Mouse (Mus musculus): ENCODE data around the gene Cops3. TPM values are rescaled to one million over a fixed set of nuclear protein-coding genes. Genes with fewer than 3 reads are reported as not detected.

The Cops3 gene
- 96.1 TPM for polyA plus RNA-seq (2017; shearing (Covaris generic))

GRCm38 (mm10) chr11:59839459-59840126 is at the start of gene Cops3:
Gene Cops3 (minus strand): TSS chr11:59839838.

GRCm38 (mm10) chr11:59839008-59839458 is 605 bp downstream of the Cops3 start, which contains the start of gene Nt5m:
Gene Nt5m (plus strand): TSS chr11:59839447.

GRCm38 (mm10) chr11:59809670-59810474 is 29.8 kb downstream of the Cops3 start, which contains the start of gene Flcn:
Gene Flcn (minus strand): TSS chr11:59810016.

GRCm38 (mm10) chr11:59787199-59787781 is 52.3 kb downstream of the Cops3 start, which contains the start of gene Pld6:
Gene Pld6 (minus strand): TSS chr11:59787645.

Other genes starting within 250 kb of the Cops3 start
- gene Olfr223, start 246.5 kb downstream of the Cops3 start, polyA plus RNA-seq (2017; shearing (Covaris generic)), result not detected
- 81.2 TPM for gene Mprip, start 178.5 kb downstream of the Cops3 start, polyA plus RNA-seq (2017; shearing (Covaris generic))
- gene Pld6, start 52.2 kb downstream of the Cops3 start, polyA plus RNA-seq (2017; shearing (Covaris generic)), result 0.38 TPM
- 55.8 TPM for gene Flcn, start 29.8 kb downstream of the Cops3 start, polyA plus RNA-seq (2017; shearing (Covaris generic))
- gene Nt5m, start 391 bp downstream of the Cops3 start, polyA plus RNA-seq (2017; shearing (Covaris generic)), result 19.7 TPM
- gene Med9, start 108.4 kb upstream of the Cops3 start, polyA plus RNA-seq (2017; shearing (Covaris generic)), result 19.7 TPM
- 0.54 TPM for gene Rasd1, start 125.1 kb upstream of the Cops3 start, polyA plus RNA-seq (2017; shearing (Covaris generic))
- 2.3 TPM for gene Pemt, start 206.7 kb upstream of the Cops3 start, polyA plus RNA-seq (2017; shearing (Covaris generic))